Mouse (Mus musculus): ENCODE measurements around the gene Mat1a. TPM values are rescaled to one million over a fixed set of nuclear protein-coding genes. Genes with fewer than 3 reads are reported as not detected.

The Mat1a gene
- total RNA-seq, 1 experiment from 2014 or later: not detected

GRCm38 (mm10) chr14:41127997-41128396 is 23.2 kb downstream of the Mat1a start:
- no peak for ATAC-seq (ENCODE audit: extremely low read depth, insufficient number of reproducible peaks, low FRiP score, poor library complexity, severe bottlenecking)

GRCm38 (mm10) chr14:41131540-41131939 is 26.7 kb downstream of the Mat1a start, which contains the start of gene Sftpa1:
Gene Sftpa1 (plus strand): TSS chr14:41131782.
- no peak for ATAC-seq (ENCODE audit: extremely low read depth, insufficient number of reproducible peaks, low FRiP score, poor library complexity, severe bottlenecking)

GRCm38 (mm10) chr14:41137006-41137405 is 32.2 kb downstream of the Mat1a start:
- no peak for ATAC-seq (ENCODE audit: extremely low read depth, insufficient number of reproducible peaks, low FRiP score, poor library complexity, severe bottlenecking)

GRCm38 (mm10) chr14:41140686-41141085 is 35.9 kb downstream of the Mat1a start:
- no peak for ATAC-seq (ENCODE audit: extremely low read depth, insufficient number of reproducible peaks, low FRiP score, poor library complexity, severe bottlenecking)

GRCm38 (mm10) chr14:41146035-41146434 is 41.2 kb downstream of the Mat1a start:
- ATAC-seq (ENCODE audit: extremely low read depth, insufficient number of reproducible peaks, low FRiP score, poor library complexity, severe bottlenecking): no peak

GRCm38 (mm10) chr14:41146922-41147321 is 42.1 kb downstream of the Mat1a start:
- no peak for ATAC-seq (ENCODE audit: extremely low read depth, insufficient number of reproducible peaks, low FRiP score, poor library complexity, severe bottlenecking)

GRCm38 (mm10) chr14:41147356-41147755 is 42.5 kb downstream of the Mat1a start:
- no peak for ATAC-seq (ENCODE audit: extremely low read depth, insufficient number of reproducible peaks, low FRiP score, poor library complexity, severe bottlenecking)

- ATAC-seq (ENCODE audit: extremely low read depth, insufficient number of reproducible peaks, low FRiP score, poor library complexity, severe bottlenecking): no peak
Measured at GRCm38 (mm10) chr14:41151220-41151898, 46.5 kb downstream of the Mat1a start, which contains the start of gene Mbl1. Gene Mbl1 (plus strand): TSS chr14:41151458.

- no peak for ATAC-seq (ENCODE audit: extremely low read depth, insufficient number of reproducible peaks, low FRiP score, poor library complexity, severe bottlenecking)
Measured at GRCm38 (mm10) chr14:41160076-41160475, 55.2 kb downstream of the Mat1a start.

- no peak for ATAC-seq (ENCODE audit: extremely low read depth, insufficient number of reproducible peaks, low FRiP score, poor library complexity, severe bottlenecking)
Measured at GRCm38 (mm10) chr14:41160743-41161142, 55.9 kb downstream of the Mat1a start.

GRCm38 (mm10) chr14:41162663-41163062 is 57.8 kb downstream of the Mat1a start:
- no peak for ATAC-seq (ENCODE audit: extremely low read depth, insufficient number of reproducible peaks, low FRiP score, poor library complexity, severe bottlenecking)

GRCm38 (mm10) chr14:41167278-41167677 is 62.4 kb downstream of the Mat1a start:
- ATAC-seq (ENCODE audit: extremely low read depth, insufficient number of reproducible peaks, low FRiP score, poor library complexity, severe bottlenecking): no peak

GRCm38 (mm10) chr14:41168567-41168966 is 63.7 kb downstream of the Mat1a start:
- no peak for ATAC-seq (ENCODE audit: extremely low read depth, insufficient number of reproducible peaks, low FRiP score, poor library complexity, severe bottlenecking)

GRCm38 (mm10) chr14:41170514-41170913 is 65.7 kb downstream of the Mat1a start:
- no peak for ATAC-seq (ENCODE audit: extremely low read depth, insufficient number of reproducible peaks, low FRiP score, poor library complexity, severe bottlenecking)

Other genes starting within 250 kb of the Mat1a start
- gene Sh2d4b, start 211.8 kb upstream of the Mat1a start, total RNA-seq (2017): 5.9 and 9.8 TPM in 2 replicates
- gene Tspan14, start 138.2 kb upstream of the Mat1a start, total RNA-seq (2017): 56.7 and 60.5 TPM in 2 replicates
- gene Fam213a, start 91.2 kb upstream of the Mat1a start, total RNA-seq (2017): 35.5 and 36.1 TPM in 2 replicates
- not detected in 2 replicates for gene Dydc2, start 35.8 kb upstream of the Mat1a start, total RNA-seq (2017)
- gene Dydc1, start 32.1 kb upstream of the Mat1a start, total RNA-seq (2017): not detected in 2 replicates
- not detected in 2 replicates for gene Sftpa1, start 26.7 kb downstream of the Mat1a start, total RNA-seq (2017)
- 0.23 TPM in 1 of 2 replicates, not detected in the other for gene Mbl1, start 46.4 kb downstream of the Mat1a start, total RNA-seq (2017)
- not detected in 2 replicates for gene Sftpd, start 80.1 kb downstream of the Mat1a start, total RNA-seq (2017)
- gene Gm2832, start 173.8 kb downstream of the Mat1a start, total RNA-seq (2017): not detected in 2 replicates
- gene Gm5798, start 243.6 kb downstream of the Mat1a start, total RNA-seq (2017): not detected in 2 replicates

All from neutrophil, adult 5-6 weeks (primary cell).